Mouse (Mus musculus) liver, postnatal 0 days (tissue): ENCODE measurements at regions not wholly inside any gene's neighbourhood (a gene's known extent, or its start where the extent isn't known, plus 50 kb on each side); places are given as distances from the start of the nearest gene placed in this dataset.

ENCODE experiments used
- CTCF ChIP-seq: sonication (generic); IDR thresholded peaks from 2 replicates; pipeline ENCODE4 v1.5.1; 2016; ENCODE audit warnings: antibody characterized with exemption, low read depth
- EP300 ChIP-seq: IDR thresholded peaks from 2 replicates; pipeline ENCODE4 v1.6.1; 2016; ENCODE audit warnings: antibody characterized with exemption, low read depth, mild to moderate bottlenecking

DNA sequence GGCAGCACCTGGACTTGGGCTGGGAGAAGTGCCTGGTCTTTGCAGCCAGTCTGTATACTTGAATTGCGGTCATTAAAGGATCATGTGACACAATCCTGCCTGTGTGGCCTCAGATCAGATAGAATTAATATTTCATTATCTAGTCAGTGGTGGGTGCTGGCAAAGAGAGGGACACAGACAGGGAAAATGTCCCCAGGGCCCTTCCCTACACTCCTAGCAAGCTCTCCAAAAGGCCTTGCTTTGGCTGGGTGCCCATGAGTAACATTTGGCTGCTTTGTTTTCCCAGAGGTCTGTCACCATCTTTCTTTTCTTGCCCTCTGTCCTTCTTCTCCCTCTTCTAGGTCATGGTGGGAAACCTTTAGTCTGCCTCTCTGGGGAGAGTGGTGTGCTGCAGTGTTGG, 260.3 kb downstream of the Bcl11a start:
- TF ChIP-seq CTCF (no peak), EP300 (no peak)
